Mouse (Mus musculus): Measurements from ENCODE around the gene Unc79.

- TF ChIP-seq GATA1 (IDR thresholded peaks at IDR 0.05; ENCODE audit: borderline replicate concordance, low read length) (no peak), CTCF (IDR thresholded peaks at IDR 0.05; ENCODE audit: low read depth, low read length) (no peak)
Observed at GRCm38 (mm10) chr12:103183057-103183456, 234.4 kb downstream of the Unc79 start.
